In genomic region chr2:63518534-63518933, GRCm38 (mm10) we compare ENCODE assay signal across 15 mouse cellular contexts.
"Had no signal": no experiment of that assay in that cellular context is flagged by ENCODE, and none has a peak within 500 bp of the region (broad histone marks: within the 10 kb centered on the region; RNA-seq: fewer than 3 reads in every experiment).

No protein-coding gene starts in this region.

- H3K27ac ChIP-seq: liver, embryonic 14.5 days; midbrain, embryonic 13.5 days; neural tube, embryonic 13.5 days; stomach, embryonic 15.5 days; stomach, postnatal 0 days had no signal

- H3K9ac ChIP-seq: liver, embryonic 14.5 days; lung, embryonic 14.5 days; midbrain, embryonic 13.5 days; neural tube, embryonic 13.5 days; stomach, embryonic 15.5 days had no signal

- ATAC-seq: midbrain, embryonic 13.5 days; midbrain, embryonic 16.5 days had no signal

- H3K4me1 ChIP-seq: midbrain, embryonic 13.5 days; neural tube, embryonic 13.5 days; stomach, embryonic 15.5 days had no signal

- H3K9me3 ChIP-seq: midbrain, embryonic 13.5 days; neural tube, embryonic 13.5 days; stomach, embryonic 15.5 days had no signal

- H3K4me2 ChIP-seq: lung, embryonic 14.5 days; midbrain, embryonic 11.5 days; midbrain, embryonic 13.5 days; neural tube, embryonic 13.5 days; stomach, embryonic 15.5 days had no signal

- DNase-seq: lung, adult 18-20 months; lung, embryonic 14.5 days; lung, postnatal 10 days; lung, postnatal 4 days; right cerebral cortex, postnatal 14 days; thymus, adult 2 months; thymus, postnatal 25 days; thymus, postnatal 4 days had no signal

- H3K27me3 ChIP-seq: midbrain, embryonic 13.5 days; neural tube, embryonic 13.5 days; stomach, embryonic 15.5 days had no signal

- H3K36me3 ChIP-seq: midbrain, embryonic 13.5 days; neural tube, embryonic 13.5 days; stomach, embryonic 15.5 days had no signal

- H3K4me3 ChIP-seq: midbrain, embryonic 13.5 days; neural tube, embryonic 13.5 days; stomach, embryonic 15.5 days had no signal
